Mouse (Mus musculus) adrenal gland, adult (tissue): ENCODE results near the gene B3gnt3.

Experiments
- DNase-seq, 2 experiments: peaks; one replicate each; pipeline ENCODE4 v3.0.0; 2022 to 2023; ENCODE audit warnings: low spot score in 1 of 2; ENCODE audit not compliant: inconsistent age in 2 of 2

B3gnt3 gene

DNA sequence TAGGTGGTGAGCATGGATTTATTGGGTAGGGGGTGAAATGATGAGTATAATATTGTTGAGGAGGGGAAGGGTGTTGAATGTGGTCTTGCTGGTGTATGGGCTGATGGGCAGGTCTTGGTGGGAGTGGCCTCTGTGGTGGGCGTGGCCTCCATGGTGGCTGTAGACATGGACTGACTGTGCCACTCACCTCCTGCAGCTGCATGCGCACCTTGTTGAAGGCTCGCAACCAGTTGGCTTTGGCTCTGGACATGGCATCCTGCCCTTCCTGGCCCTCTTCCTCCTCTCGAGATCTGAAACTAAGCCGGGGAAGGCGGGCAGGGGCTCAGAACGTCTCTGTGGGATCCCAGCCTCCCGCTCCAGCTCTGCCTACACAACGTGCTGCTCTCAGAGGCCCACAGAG is 43.8 kb downstream of the B3gnt3 start:
- no peak for DNase-seq

DNA sequence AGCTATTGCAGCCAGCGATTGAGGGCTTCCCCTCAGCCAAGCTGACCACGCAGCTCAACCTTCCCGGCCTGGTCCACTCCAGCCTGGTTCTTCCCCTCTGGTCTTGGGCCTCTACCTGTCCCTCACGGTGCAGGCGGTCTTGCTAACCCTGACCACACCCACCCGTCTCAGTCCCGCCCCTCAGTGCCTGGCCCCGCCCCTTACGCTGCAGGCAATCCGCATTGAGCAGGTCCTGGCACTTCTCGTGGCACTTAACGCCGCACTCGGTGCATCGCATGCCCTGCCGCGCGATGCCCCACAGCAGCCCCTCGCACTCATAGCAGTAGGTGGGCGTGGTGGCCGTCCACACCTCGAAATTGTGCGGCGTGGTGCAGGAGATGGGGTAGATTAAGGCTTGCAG is 47.0 kb downstream of the B3gnt3 start:
- DNase-seq: peak in 1 of 2 experiments; percentile 75

DNA sequence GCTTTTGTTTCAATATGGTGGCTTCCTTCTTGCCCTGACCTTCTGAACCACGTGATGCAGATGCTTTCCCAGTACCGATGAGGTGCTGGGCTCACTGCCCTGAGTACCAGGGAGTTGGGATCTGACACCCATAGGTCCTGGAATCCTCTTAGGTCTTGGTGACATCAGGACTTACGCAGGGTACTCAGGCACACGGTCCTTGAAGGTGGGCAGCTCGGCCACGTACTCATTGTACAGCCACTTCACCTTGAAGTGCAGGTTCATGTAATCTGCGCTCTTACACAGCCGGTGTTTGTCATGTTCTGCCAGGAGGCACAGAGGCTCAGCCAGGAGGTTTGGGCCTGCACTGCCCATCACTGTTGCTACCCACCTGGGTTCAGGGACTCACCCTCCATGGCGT is 56.1 kb downstream of the B3gnt3 start:
- DNase-seq: no peak
